Mouse (Mus musculus) limb, embryonic 13.5 days (tissue): ENCODE measurements around the gene Rnf217. TPM values are rescaled to one million over a fixed set of nuclear protein-coding genes. Genes with fewer than 3 reads are reported as not detected.
A peak's percentile ranks its signal among the peaks of the same experiment; 100 is the strongest.

ENCODE experiments used
- ATAC-seq: fragments of 200-750 bp; cut with Nextera tagmentation; 2 replicates; pipeline ENCODE4 v1.8.0; 2017; ENCODE audit warnings: low read depth, moderate number of reproducible peaks, moderate TSS enrichment; ENCODE audit not compliant: low FRiP score
- H3K27ac ChIP-seq: fragments of 300-500 bp; sonication (generic); 2 replicates; pipeline ENCODE4 v1.5.1; 2015; ENCODE audit warnings: inconsistent platforms, mild to moderate bottlenecking, moderate library complexity
- H3K27me3 ChIP-seq: fragments of 300-500 bp; sonication (generic); 2 replicates; pipeline ENCODE4 v1.6.1; 2015; ENCODE audit warnings: mild to moderate bottlenecking, inconsistent platforms
- H3K36me3 ChIP-seq: fragments of 300-500 bp; sonication (generic); 2 replicates; pipeline ENCODE4 v1.6.1; 2015; ENCODE audit warnings: inconsistent platforms, mild to moderate bottlenecking, moderate library complexity
- H3K4me1 ChIP-seq: fragments of 300-500 bp; sonication (generic); 2 replicates; pipeline ENCODE4 v1.6.1; 2015; ENCODE audit warnings: inconsistent platforms
- H3K4me2 ChIP-seq: fragments of 300-500 bp; sonication (generic); replicated peaks from 2 replicates; pipeline ENCODE4 v1.6.1; 2015; ENCODE audit warnings: inconsistent platforms, mild to moderate bottlenecking, moderate library complexity
- H3K4me3 ChIP-seq: fragments of 300-500 bp; sonication (generic); 2 replicates; pipeline ENCODE4 v1.5.1; 2015; ENCODE audit warnings: moderate library complexity, mild to moderate bottlenecking, inconsistent platforms
- H3K9ac ChIP-seq: fragments of 300-500 bp; sonication (generic); 2 replicates; pipeline ENCODE4 v1.6.1; 2015; ENCODE audit warnings: mild to moderate bottlenecking, inconsistent platforms
- H3K9me3 ChIP-seq: fragments of 300-500 bp; sonication (generic); 2 replicates; pipeline ENCODE4 v1.6.1; 2016; ENCODE audit warnings: inconsistent platforms
- WGBS: fragments of 180-500 bp; shearing (Covaris S2); methylation state at CpG from one replicate; pipeline ENCODE4 v1.1.7; 2015; 5-methylcytosine and 5-hydroxymethylcytosine counted together
- polyA plus RNA-seq: library from polyadenylated mRNA; unstranded; fragments of >200 nt; fragmentation: Nextera tagmentation; extraction: Ambion mirVana; gene quantifications from 2 replicates; pipeline ENCODE4 v1.2.1, GENCODE M21; 2015

Rnf217 gene
- polyA plus RNA-seq, 1 experiment from 2014 or later: 1.6 TPM

DNA sequence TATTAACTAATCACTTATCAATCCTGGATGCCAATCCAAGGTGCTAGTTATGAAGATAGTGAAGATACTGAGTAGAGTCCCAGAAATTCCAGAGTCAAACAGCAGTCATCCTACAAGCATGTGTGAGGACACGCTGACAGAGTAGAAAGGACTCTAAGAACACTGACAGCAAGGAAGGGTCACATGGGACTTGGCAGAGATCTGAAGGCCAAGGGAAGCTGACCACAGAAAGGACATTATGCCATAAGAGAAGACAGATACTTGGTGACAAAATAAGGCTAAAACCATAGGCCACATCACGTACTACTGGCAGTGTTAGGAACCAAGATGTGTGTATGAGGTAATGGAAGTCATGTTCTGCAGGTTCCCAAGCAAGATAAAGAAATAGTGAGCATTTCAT, 11.1 kb downstream of the Rnf217 start:
- Histone ChIP-seq H3K9ac (no peak overlapping the region), H3K4me1 (peaks cover 11% of the 10 kb centered on the region), H3K4me2 (no peak overlapping the region), H3K36me3 (no peaks in the 10 kb centered on the region; the same call in 1 of the 2 replicates), H3K4me3 (no peak overlapping the region), H3K27ac (no peak overlapping the region), H3K9me3 (no peaks in the 10 kb centered on the region), H3K27me3 (no peaks in the 10 kb centered on the region)
- 89% methylated on average over 2 of the region's 2 CpGs for WGBS
- no peak for ATAC-seq

GRCm38 (mm10) chr10:31596804-31597203, 12.2 kb downstream of the Rnf217 start:
- peak; percentile 68; the same call in 1 of the 2 replicates for ATAC-seq
- Histone ChIP-seq H3K27ac (no peak overlapping the region), H3K4me3 (no peak overlapping the region), H3K36me3 (no peaks in the 10 kb centered on the region; the same call in 1 of the 2 replicates), H3K27me3 (no peaks in the 10 kb centered on the region), H3K9ac (no peak overlapping the region), H3K4me2 (no peak overlapping the region), H3K4me1 (peaks cover 21% of the 10 kb centered on the region), H3K9me3 (no peaks in the 10 kb centered on the region)
- 43% methylated on average over 4 of the region's 4 CpGs for WGBS

- Histone ChIP-seq H3K4me1 (peaks cover 21% of the 10 kb centered on the region), H3K27me3 (no peaks in the 10 kb centered on the region), H3K27ac (no peak overlapping the region), H3K36me3 (no peaks in the 10 kb centered on the region; the same call in 1 of the 2 replicates), H3K9ac (no peak overlapping the region), H3K4me2 (no peak overlapping the region), H3K9me3 (no peaks in the 10 kb centered on the region), H3K4me3 (no peak overlapping the region)
- WGBS: 87% methylated on average over 4 of the region's 4 CpGs
- ATAC-seq: no peak
Measured at GRCm38 (mm10) chr10:31595326-31595725, 13.7 kb downstream of the Rnf217 start.

GRCm38 (mm10) chr10:31592741-31593524, 16.1 kb downstream of the Rnf217 start:
- H3K4me1 ChIP-seq: peaks cover 21% of the 10 kb centered on the region
- no peaks in the 10 kb centered on the region for H3K36me3 ChIP-seq
- H3K27ac ChIP-seq: 0 out of 2 replicates have a peak overlapping the region, but pooled peaks have one; percentile 35
- no peak overlapping the region for H3K9ac ChIP-seq
- H3K4me3 ChIP-seq: no peak overlapping the region
- no peak overlapping the region for H3K4me2 ChIP-seq
- H3K9me3 ChIP-seq: no peaks in the 10 kb centered on the region
- peak; percentile 86 for ATAC-seq
- WGBS: 46% methylated on average over 9 of the region's 9 CpGs
- no peaks in the 10 kb centered on the region for H3K27me3 ChIP-seq

GRCm38 (mm10) chr10:31592095-31592740, 16.8 kb downstream of the Rnf217 start:
- Histone ChIP-seq H3K9me3 (no peaks in the 10 kb centered on the region), H3K4me3 (no peak overlapping the region), H3K4me2 (no peak overlapping the region), H3K27ac (0 out of 2 replicates have a peak overlapping the region, but pooled peaks have one; percentile 35), H3K9ac (no peak overlapping the region), H3K4me1 (peaks cover 21% of the 10 kb centered on the region), H3K27me3 (no peaks in the 10 kb centered on the region), H3K36me3 (no peaks in the 10 kb centered on the region)
- 42% methylated on average over 3 of the region's 3 CpGs for WGBS
- ATAC-seq: no peak

GRCm38 (mm10) chr10:31580722-31581121, 28.3 kb downstream of the Rnf217 start:
- WGBS: 90% methylated on average over 4 of the region's 4 CpGs
- no peak overlapping the region for H3K9ac ChIP-seq
- H3K4me3 ChIP-seq: no peak overlapping the region

DNA sequence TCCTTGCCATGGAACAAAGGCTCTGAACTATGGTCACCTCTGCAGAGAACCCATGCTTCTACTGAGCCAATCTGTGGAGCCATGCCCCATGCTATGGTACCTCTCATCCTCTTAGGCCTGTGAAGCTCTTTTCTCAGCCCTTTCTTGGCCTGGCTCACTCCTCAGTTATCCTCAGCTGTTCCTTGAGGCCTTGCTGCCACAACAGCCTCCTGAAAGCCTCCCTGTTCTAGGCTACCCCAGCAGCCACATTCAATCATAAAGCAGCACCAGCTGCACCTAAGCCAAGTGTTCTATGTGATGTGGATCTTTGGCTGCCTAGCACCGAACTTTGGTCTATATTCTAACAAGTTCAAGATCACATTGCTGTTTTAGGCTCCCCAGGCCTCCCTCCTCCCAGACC, 28.9 kb downstream of the Rnf217 start:
- 94% methylated on average over 1 of the region's 1 CpGs for WGBS
- Histone ChIP-seq H3K4me3 (no peak overlapping the region), H3K4me2 (no peak overlapping the region), H3K9me3 (no peaks in the 10 kb centered on the region), H3K36me3 (no peaks in the 10 kb centered on the region), H3K27me3 (no peaks in the 10 kb centered on the region), H3K27ac (no peak overlapping the region), H3K9ac (no peak overlapping the region), H3K4me1 (no peaks in the 10 kb centered on the region)
- ATAC-seq: no peak

More at GRCm38 (mm10) chr10:31580722-31581121, 28.3 kb downstream of the Rnf217 start:
- Histone ChIP-seq H3K9me3 (no peaks in the 10 kb centered on the region), H3K27ac (no peak overlapping the region), H3K4me1 (no peaks in the 10 kb centered on the region), H3K27me3 (no peaks in the 10 kb centered on the region), H3K36me3 (no peaks in the 10 kb centered on the region), H3K4me2 (no peak overlapping the region)
- ATAC-seq: no peak

DNA sequence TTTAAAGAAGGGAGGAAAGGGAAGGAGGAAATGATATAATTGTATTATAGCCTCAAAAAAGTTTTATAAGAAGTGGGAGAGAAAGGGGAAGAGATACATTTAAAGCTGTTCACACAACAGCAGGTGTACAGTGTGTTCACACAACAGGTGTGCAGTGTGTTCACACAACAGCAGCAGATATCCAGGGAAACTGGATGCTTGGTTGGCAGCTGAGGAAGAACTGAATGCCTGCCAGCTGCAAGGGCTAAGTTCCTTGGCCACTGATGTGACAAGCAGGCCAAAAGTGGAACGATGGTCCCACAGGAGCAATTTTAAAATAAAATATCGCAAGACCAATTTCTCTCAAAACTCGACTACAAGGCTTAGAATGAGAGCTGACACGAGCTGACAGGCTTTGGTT, 35.7 kb downstream of the Rnf217 start:
- whole genome bisulfite sequencing: 72% methylated on average over 4 of the region's 4 CpGs
- H3K4me1 ChIP-seq: no peaks in the 10 kb centered on the region
- H3K4me2 ChIP-seq: no peak overlapping the region
- no peaks in the 10 kb centered on the region for H3K36me3 ChIP-seq
- no peak overlapping the region for H3K4me3 ChIP-seq
- ATAC-seq: no peak
- no peak overlapping the region for H3K9ac ChIP-seq
- H3K27ac ChIP-seq: no peak overlapping the region
- H3K27me3 ChIP-seq: no peaks in the 10 kb centered on the region
- no peaks in the 10 kb centered on the region for H3K9me3 ChIP-seq

- H3K4me3 ChIP-seq: no peak overlapping the region
- no peak for ATAC-seq
- H3K27me3 ChIP-seq: no peaks in the 10 kb centered on the region
- H3K9me3 ChIP-seq: no peaks in the 10 kb centered on the region
- no peak overlapping the region for H3K9ac ChIP-seq
- WGBS: 88% methylated on average over 2 of the region's 2 CpGs
- no peak overlapping the region for H3K27ac ChIP-seq
- no peaks in the 10 kb centered on the region for H3K36me3 ChIP-seq
- no peaks in the 10 kb centered on the region for H3K4me1 ChIP-seq
- no peak overlapping the region for H3K4me2 ChIP-seq
Measured at GRCm38 (mm10) chr10:31557311-31557710, 51.7 kb downstream of the Rnf217 start.

- ATAC-seq: no peak
- no peak overlapping the region for H3K4me2 ChIP-seq
- H3K27me3 ChIP-seq: no peaks in the 10 kb centered on the region
- H3K4me3 ChIP-seq: no peak overlapping the region
- H3K36me3 ChIP-seq: no peaks in the 10 kb centered on the region
- WGBS: 85% methylated on average over 6 of the region's 6 CpGs
- no peaks in the 10 kb centered on the region for H3K4me1 ChIP-seq
- H3K9ac ChIP-seq: no peak overlapping the region
- H3K9me3 ChIP-seq: no peaks in the 10 kb centered on the region
- H3K27ac ChIP-seq: no peak overlapping the region
Measured at GRCm38 (mm10) chr10:31555433-31555960, 53.5 kb downstream of the Rnf217 start.

GRCm38 (mm10) chr10:31553302-31553701, 55.7 kb downstream of the Rnf217 start:
- no peaks in the 10 kb centered on the region for H3K4me1 ChIP-seq
- no peak overlapping the region for H3K4me2 ChIP-seq
- no peaks in the 10 kb centered on the region for H3K27me3 ChIP-seq
- H3K27ac ChIP-seq: no peak overlapping the region
- no peak overlapping the region for H3K4me3 ChIP-seq
- H3K36me3 ChIP-seq: no peaks in the 10 kb centered on the region
- no peaks in the 10 kb centered on the region for H3K9me3 ChIP-seq
- ATAC-seq: no peak
- no peak overlapping the region for H3K9ac ChIP-seq
- 84% methylated on average over 4 of the region's 4 CpGs for WGBS

DNA sequence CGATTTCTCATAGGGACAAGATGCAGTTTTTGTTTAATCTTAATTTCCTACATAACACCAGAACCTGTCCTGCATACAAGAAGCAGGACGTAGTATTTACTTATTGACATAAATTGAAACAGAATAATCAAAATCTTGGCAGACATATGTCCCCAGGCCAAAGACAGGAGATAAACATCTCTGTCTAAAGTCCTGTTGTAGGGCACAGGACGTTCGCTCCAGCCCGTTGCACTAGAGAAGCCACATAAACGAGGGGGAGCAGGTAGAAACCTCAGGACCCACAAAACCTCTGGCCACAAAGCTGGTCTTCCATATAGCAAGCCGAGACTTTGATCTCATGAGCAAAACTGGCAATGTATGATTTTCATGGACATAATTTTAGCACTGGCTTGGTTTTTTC, 57.1 kb downstream of the Rnf217 start:
- no peaks in the 10 kb centered on the region for H3K4me1 ChIP-seq
- H3K36me3 ChIP-seq: no peaks in the 10 kb centered on the region
- H3K4me3 ChIP-seq: no peak overlapping the region
- 73% methylated on average over 7 of the region's 7 CpGs for WGBS
- no peak for ATAC-seq
- H3K27ac ChIP-seq: no peak overlapping the region
- no peak overlapping the region for H3K4me2 ChIP-seq
- H3K9ac ChIP-seq: no peak overlapping the region
- no peaks in the 10 kb centered on the region for H3K27me3 ChIP-seq
- no peaks in the 10 kb centered on the region for H3K9me3 ChIP-seq
